Mouse (Mus musculus): ENCODE results near the gene Mpl.

Mpl gene

GRCm38 (mm10) chr4:118436820-118437603 lies 20.3 kb downstream of the Mpl start, which contains the start of gene Cdc20:
TSS of gene Cdc20 (minus strand) at chr4:118437352.
- no peak for TF ChIP-seq GATA4 (IDR thresholded peaks at IDR 0.05; ENCODE audit: insufficient replicate concordance, low read length)

- no peak for TF ChIP-seq GATA4 (IDR thresholded peaks at IDR 0.05; ENCODE audit: insufficient replicate concordance, low read length)
Observed at GRCm38 (mm10) chr4:118432332-118432731, 25.0 kb downstream of the Mpl start.

DNA sequence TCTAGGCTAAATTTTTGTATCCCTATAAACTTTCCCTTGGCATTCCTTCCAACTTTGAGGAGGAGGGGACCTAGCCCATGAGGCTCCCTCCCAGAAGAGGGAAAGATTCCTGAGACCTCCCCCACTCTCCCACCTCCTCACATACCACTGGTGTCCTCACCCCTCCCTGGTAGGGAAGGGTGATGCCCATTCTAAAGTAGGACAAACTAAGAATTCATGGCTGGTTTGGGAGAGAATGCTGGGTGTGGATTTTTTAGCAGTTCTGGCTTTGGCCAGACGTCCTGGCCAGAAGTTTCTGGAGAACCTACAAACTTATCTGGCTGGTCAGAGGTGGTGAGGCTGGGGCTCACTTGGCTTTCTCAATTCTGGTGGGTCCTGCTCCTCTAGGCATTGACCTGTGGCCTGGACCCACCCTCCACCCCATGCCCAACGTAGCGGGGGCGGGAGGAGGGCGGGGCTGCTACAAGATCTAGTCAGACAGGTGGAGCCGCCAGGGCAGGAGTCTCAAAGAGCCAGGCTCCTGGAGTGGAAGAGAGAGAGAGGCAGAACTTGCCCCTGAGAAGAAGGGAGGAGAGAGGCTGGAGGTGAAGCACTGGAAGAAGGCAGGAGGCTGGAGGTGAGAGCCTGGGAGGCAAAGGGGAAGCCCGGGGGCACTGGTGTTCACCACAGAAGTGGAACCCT lies 28.0 kb downstream of the Mpl start:
- TF ChIP-seq GATA4 (IDR thresholded peaks at IDR 0.05; ENCODE audit: insufficient replicate concordance, low read length): no peak

- peak; percentile 62 for TF ChIP-seq GATA4 (IDR thresholded peaks at IDR 0.05; ENCODE audit: insufficient replicate concordance, low read length)
Observed at GRCm38 (mm10) chr4:118428531-118429214, 28.6 kb downstream of the Mpl start.

DNA sequence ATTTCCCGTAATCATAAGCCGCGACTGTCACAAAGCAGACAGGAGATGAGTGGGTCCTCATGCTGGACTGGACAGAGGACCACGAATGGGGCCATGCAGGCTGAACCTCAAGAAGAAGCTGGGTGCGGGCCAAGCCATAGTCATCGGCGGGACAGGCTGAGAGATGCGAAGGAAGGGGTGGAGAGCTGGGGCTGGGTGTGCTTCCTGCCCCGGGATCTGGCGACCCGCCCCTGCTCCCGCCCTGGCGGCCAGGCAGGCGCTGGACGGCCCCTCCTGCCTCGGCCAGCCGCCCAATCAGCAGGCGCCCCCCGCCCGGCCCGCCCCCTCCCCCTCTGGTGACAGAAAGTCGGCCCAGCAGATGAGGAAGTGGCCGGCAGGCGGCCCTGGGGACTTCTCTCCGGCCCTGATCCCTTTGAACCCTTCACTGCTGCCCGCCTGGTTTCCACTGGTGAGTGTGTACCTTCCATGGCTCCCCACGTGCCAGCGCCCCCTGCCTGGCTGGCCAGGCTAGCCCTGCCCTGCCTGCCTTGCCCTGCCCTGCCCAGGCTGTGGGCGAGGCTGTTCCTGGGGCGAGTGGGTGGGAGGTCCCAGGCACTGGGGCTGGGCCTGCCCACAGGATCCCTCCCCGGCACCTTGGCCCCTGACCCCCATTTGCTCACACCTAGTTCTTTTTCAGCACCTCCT lies 29.4 kb downstream of the Mpl start, which contains the start of gene Elovl1:
TSS of gene Elovl1 (plus strand) at position 326 of the 684 bp plus-strand sequence.
- TF ChIP-seq GATA4 (IDR thresholded peaks at IDR 0.05; ENCODE audit: insufficient replicate concordance, low read length): no peak

GRCm38 (mm10) chr4:118427415-118427767 lies 29.9 kb downstream of the Mpl start:
- TF ChIP-seq GATA4 (IDR thresholded peaks at IDR 0.05; ENCODE audit: insufficient replicate concordance, low read length): no peak

DNA sequence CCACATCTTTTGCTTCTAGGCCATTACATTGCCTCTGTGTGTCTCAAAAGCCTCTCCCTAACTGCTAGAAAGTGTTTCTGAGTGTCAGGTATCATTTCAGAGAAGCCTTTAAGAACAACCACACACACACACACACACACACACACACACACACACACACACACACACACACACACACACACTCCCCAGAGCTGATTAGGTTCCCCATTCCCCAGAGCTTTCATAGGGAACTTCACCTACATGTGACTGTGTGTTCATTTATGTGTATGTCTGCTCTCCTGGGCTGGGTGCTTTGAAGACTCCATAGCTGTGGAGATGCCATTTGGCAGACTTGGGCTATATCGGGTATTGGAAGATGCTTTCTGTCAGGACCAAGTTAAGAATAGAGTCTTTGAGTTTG lies 31.9 kb downstream of the Mpl start:
- no peak for TF ChIP-seq GATA4 (IDR thresholded peaks at IDR 0.05; ENCODE audit: insufficient replicate concordance, low read length)

DNA sequence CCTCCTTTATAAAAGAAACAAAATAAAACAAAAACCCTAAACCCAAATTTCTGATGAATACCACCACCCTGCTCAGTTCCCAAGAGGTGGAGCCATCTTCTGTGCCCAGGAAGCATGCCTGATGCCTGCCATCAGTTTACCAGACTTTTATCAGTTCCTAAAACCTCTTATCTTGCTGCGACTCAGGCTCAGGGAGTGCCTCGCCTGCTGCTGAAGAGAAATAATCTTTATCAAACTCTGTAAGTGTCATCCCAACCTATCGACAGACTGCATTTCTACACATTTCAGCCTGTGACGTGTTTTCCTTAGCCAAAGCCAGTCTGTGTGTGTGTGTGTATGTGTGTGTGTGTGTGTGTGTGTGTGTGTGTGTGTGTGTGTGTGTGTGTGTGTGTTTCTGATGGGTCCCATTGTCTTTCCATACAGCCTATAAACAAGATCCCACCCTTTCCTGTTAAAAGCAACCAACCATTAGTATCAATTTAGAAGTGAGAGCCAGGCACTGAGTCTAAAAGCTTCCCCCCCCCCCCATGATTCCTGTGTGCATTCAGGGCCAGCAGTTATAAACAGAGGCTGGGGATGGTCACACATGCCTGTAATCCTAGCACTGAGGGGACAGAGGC lies 32.7 kb downstream of the Mpl start:
- TF ChIP-seq GATA4 (IDR thresholded peaks at IDR 0.05; ENCODE audit: insufficient replicate concordance, low read length): no peak

DNA sequence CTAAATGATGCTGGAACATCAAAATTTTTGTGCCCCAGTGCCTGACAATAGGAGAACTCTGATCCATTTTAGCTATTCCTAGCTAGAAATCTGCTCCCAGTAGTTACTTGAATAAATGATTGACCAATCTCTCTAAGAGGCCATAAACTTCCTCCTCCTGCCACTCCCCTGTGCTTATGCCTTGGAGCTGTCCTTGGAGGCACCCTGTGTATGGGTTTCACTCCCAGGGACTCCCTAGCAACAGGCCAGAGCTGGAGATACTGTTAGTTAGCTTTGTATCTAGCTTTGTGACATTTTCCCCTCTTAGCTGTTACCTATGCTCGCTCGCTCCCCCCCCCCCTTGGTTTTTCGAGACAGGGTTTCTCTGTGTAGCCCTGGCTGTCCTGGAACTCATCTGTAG lies 35.9 kb downstream of the Mpl start:
- TF ChIP-seq GATA4 (IDR thresholded peaks at IDR 0.05; ENCODE audit: insufficient replicate concordance, low read length): no peak

DNA sequence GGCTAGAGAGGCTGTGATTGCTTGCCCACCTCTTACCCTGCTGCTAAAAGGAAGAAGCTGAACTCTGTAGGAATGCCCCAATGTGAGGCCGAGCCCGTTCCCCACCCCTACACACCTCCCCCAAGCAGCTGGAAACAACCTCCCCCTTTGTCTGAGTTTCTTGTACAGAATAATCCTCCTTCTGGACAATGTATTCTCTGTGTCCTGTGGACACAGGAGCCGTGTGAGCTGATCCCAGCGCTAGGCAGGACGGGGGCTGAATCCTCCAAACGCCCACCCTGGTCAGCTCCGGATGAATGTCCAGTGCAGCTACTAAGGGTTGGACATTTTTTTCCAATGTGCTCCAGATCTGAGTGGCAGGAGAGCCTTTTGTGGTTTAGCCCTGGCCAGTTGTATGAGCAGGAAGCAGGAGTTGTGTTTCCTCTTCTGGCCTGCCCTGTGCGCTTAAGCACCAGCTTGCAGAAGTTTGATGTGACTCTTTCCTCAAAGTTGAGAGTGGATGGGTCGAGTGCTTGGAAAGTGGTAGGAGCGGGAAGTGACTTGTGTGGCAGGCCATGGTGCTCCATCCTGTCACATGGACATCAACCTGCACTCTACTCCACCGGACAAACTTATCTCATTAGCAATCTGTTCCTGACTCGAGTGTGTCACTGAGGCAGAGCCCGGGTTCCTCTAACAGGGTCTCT lies 40.1 kb downstream of the Mpl start:
- TF ChIP-seq GATA4 (IDR thresholded peaks at IDR 0.05; ENCODE audit: insufficient replicate concordance, low read length): no peak

- no peak for TF ChIP-seq GATA4 (IDR thresholded peaks at IDR 0.05; ENCODE audit: insufficient replicate concordance, low read length)
Observed at GRCm38 (mm10) chr4:118416329-118416728, 41.0 kb downstream of the Mpl start.

DNA sequence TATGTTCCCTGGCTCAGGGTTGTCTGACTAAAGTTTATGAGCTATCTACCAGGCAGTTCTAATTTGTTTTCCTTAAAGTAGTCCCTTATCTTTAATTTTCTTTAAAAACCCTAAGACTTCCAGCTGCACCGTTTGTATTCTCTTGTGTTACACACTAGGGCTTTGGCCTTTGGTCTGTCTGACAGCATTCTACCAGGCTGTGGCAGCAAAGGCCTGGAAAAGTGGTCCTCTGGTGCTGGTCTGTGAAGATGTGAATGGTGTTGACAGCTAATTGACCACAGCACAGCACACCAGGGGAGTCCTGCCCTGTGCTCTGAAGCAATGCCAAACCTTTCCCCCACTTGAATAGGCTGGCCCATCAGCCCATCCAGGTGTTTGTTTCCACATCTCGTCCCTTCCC lies 41.5 kb downstream of the Mpl start:
- no peak for TF ChIP-seq GATA4 (IDR thresholded peaks at IDR 0.05; ENCODE audit: insufficient replicate concordance, low read length)

GRCm38 (mm10) chr4:118413553-118413952 lies 43.8 kb downstream of the Mpl start:
- TF ChIP-seq GATA4 (IDR thresholded peaks at IDR 0.05; ENCODE audit: insufficient replicate concordance, low read length): no peak

DNA sequence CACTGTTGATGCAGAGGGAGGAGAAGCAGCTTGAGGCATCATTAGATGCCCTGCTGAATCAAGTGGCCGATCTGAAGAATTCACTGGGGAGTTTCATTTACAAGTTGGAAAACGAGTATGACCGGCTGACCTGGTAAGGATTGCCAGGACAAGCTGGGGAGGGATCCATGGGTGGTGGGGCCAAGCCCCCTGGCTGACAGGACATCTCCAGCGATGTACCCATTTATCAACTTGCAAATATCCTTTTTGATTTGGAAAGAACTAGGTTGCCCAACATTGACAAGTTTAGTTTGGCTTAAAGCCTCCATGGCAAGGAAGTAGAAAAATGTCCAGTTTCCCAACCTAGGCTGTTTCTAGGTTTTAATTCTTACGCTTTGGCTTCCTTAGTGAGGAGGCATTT lies 46.4 kb downstream of the Mpl start:
- TF ChIP-seq GATA4 (IDR thresholded peaks at IDR 0.05; ENCODE audit: insufficient replicate concordance, low read length): no peak
